Mouse (Mus musculus) ES-E14 (cell line): ENCODE data around the gene Zfp398. TPM values are rescaled to one million over a fixed set of nuclear protein-coding genes. Genes with fewer than 3 reads are reported as not detected.

Experiments
- DNase-seq: peaks from one replicate; pipeline ENCODE4 v3.0.0-alpha.2; 2013; ENCODE audit warnings: low read depth, low spot score
- H3K27ac ChIP-seq: 2 replicates; pipeline ENCODE4 v1.5.1; 2012; ENCODE audit warnings: low read depth, mild to moderate bottlenecking, low read length, moderate library complexity, mixed read lengths; ENCODE audit not compliant: poor library complexity, insufficient read depth, severe bottlenecking
- H3K36me3 ChIP-seq: 2 replicates; pipeline ENCODE4 v1.6.1; 2012; ENCODE audit warnings: mild to moderate bottlenecking, low read length, moderate library complexity, mixed read lengths; ENCODE audit not compliant: control insufficient read depth, poor library complexity, insufficient read depth, severe bottlenecking
- H3K4me1 ChIP-seq, 2 experiments: fragments of 150-350 bp in 1 of 2; sonication (generic) in 1 of 2; 2 replicates each; pipeline ENCODE4 v1.6.1; 2012; ENCODE audit warnings: low read length in 2 of 2, mild to moderate bottlenecking in 1 of 2, mixed read lengths in 1 of 2; ENCODE audit not compliant: control insufficient read depth in 2 of 2, insufficient read depth in 2 of 2, poor library complexity in 1 of 2
- H3K4me3 ChIP-seq, 2 experiments: fragments of 150-350 bp in 1 of 2; sonication (generic) in 1 of 2; 2 replicates each; pipeline ENCODE4 v1.5.1; 2012; ENCODE audit warnings: low read length in 2 of 2, low read depth in 1 of 2, mild to moderate bottlenecking in 1 of 2, mixed read lengths in 1 of 2; ENCODE audit not compliant: insufficient read depth in 1 of 2, poor library complexity in 1 of 2, severe bottlenecking in 1 of 2
- H3K9ac ChIP-seq: 2 replicates; pipeline ENCODE4 v1.6.1; 2012; ENCODE audit warnings: low read depth, mild to moderate bottlenecking, low read length, mixed read lengths; ENCODE audit not compliant: poor library complexity, insufficient read depth, severe bottlenecking
- H3K9me3 ChIP-seq: fragments of 150-350 bp; sonication (generic); 2 replicates; pipeline ENCODE4 v1.6.1; 2012; ENCODE audit warnings: low read depth, mild to moderate bottlenecking, low read length; ENCODE audit not compliant: control insufficient read depth, insufficient read depth
- CHD2 ChIP-seq: IDR thresholded peaks from 2 replicates; pipeline ENCODE4 v1.6.1; 2014; ENCODE audit warnings: mild to moderate bottlenecking, low read depth, low read length, inconsistent platforms
- HCFC1 ChIP-seq: IDR thresholded peaks from 2 replicates; pipeline ENCODE4 v1.6.1; 2012; ENCODE audit warnings: low read length, inconsistent platforms, borderline replicate concordance; ENCODE audit not compliant: insufficient read depth
- MAFK ChIP-seq: IDR thresholded peaks from 2 replicates; pipeline ENCODE4 v1.6.1; 2014; ENCODE audit warnings: mild to moderate bottlenecking, low read depth, low read length, inconsistent platforms; ENCODE audit not compliant: insufficient read depth
- ZC3H11A ChIP-seq: IDR thresholded peaks from 2 replicates; pipeline ENCODE4 v1.6.1; 2012; ENCODE audit warnings: low read depth, mild to moderate bottlenecking, inconsistent platforms, low read length, borderline replicate concordance
- ZNF384 ChIP-seq: IDR thresholded peaks from 2 replicates; pipeline ENCODE4 v1.6.1; 2012; ENCODE audit warnings: low read depth, low read length, inconsistent platforms
- in situ Hi-C, 2 experiments: fragments of 600-800 bp; cut with MboI; formaldehyde crosslinking; loops; one replicate each; pipeline ENCODE4 v1.15.1; 2025; ENCODE audit warnings: low sequenced_read_pairs in 2 of 2, inconsistent platforms in 1 of 2; ENCODE audit not compliant: unreplicated experiment in 2 of 2
- total RNA-seq: library from RNA; depleted of rRNA; stranded (reverse); fragments of 300-350 nt; gene quantifications from 2 replicates; pipeline ENCODE4 v1.2.3, GENCODE M21; 2012

Gene Zfp398
- total RNA-seq, 1 experiment, result 3.8 TPM

DNA sequence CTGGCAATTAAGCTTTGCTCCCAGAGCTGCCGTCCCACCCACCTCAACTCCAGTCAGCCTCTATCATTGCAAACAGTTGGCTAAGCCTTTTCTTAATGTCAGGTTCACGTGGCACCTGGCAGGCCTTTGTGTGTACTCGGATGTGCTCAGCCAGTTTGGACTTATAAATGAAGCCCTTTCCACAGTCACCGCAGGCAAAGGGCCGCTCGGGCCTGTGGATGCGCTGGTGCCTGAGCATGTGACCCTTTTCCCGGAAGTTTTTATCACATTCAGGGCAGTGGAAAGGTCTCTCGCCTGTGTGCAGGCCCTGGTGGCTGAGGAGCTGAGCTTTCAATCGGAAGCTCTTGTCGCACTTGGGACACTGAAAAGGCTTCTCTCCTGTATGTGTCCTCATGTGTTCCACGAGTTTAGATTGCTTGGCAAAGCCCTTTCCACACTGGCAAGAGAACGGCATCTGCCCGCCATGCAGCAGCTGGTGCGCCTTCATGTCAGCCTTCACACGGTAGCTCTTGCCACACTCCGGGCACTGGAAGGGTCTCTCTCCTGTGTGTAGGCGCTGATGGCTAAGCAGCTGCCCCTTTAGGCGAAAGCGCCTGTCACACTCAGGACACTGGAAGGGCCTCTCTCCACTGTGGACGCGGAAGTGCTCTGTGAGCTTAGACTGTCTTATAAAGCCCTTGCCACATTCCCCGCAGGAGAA lies 15.7 kb upstream of the Zfp398 start:
- Histone ChIP-seq H3K27ac (no peak overlapping the region), H3K4me3 (peak overlapping the region; percentile 14 to 40; a peak in 3 of 4 replicates), H3K4me1 (peaks cover 5 to 23% of the 10 kb centered on the region in 2 experiments), H3K9me3 (no peaks in the 10 kb centered on the region), H3K36me3 (no peaks in the 10 kb centered on the region), H3K9ac (peak overlapping the region; percentile 65)
- DNase-seq, result peak; percentile 31
- in situ Hi-C loops, result no loop called here
- TF ChIP-seq CHD2 (no peak), HCFC1 (no peak), MAFK (no peak), ZC3H11A (no peak), ZNF384 (no peak)

DNA sequence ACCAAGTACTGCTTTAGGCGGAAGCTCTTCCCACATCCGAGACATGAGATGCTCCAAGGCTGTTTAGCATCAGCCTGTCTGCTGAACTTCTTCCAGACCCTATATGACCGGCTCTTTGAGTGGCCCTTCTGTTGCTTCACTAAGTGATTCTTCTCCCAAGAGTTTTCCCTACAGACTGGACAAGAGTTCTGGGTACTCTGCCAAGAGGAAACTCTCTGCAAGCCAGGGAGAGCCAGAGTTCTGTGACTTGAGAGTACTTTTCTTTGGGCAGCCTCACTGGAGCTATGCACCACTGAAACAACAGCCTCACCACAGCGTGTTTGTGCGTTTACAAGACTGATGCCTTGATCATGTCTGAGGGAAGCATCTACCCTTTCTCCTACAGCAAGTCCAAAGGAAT lies 14.2 kb upstream of the Zfp398 start:
- Histone ChIP-seq H3K9me3 (no peaks in the 10 kb centered on the region), H3K36me3 (no peaks in the 10 kb centered on the region), H3K4me3 (no peak overlapping the region), H3K4me1 (peaks cover 6 to 22% of the 10 kb centered on the region in 2 experiments), H3K27ac (no peak overlapping the region), H3K9ac (no peak overlapping the region)
- no peak for DNase-seq
- TF ChIP-seq ZNF384 (no peak), ZC3H11A (no peak), CHD2 (no peak), HCFC1 (no peak), MAFK (no peak)
- in situ Hi-C loops, result no loop called here

DNA sequence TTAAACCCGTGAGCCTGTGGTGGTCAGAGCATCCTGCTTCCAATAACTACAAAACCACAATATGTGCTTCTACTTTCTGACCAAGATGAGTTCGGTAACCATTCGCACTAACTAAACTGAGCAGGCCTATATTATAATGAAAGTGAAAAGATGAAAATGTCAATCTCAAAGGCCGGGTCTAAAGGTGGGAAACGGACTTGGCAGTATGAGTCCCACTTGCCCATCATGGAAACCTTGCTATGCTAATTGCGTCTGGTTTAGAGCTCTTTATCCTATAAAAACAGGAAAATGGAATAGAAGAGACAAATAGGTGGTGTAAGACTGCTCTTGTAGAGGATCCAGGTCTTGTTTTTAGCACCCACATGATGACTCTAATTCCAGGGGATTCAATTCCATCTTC lies 13.7 kb upstream of the Zfp398 start:
- in situ Hi-C loops, result no loop called here
- Histone ChIP-seq H3K4me1 (peaks cover 6 to 22% of the 10 kb centered on the region in 2 experiments), H3K4me3 (no peak overlapping the region), H3K9ac (no peak overlapping the region), H3K9me3 (no peaks in the 10 kb centered on the region), H3K36me3 (no peaks in the 10 kb centered on the region), H3K27ac (no peak overlapping the region)
- TF ChIP-seq ZC3H11A, result no peak
- no peak for TF ChIP-seq CHD2
- no peak for TF ChIP-seq HCFC1
- TF ChIP-seq MAFK, result no peak
- no peak for TF ChIP-seq ZNF384
- no peak for DNase-seq

DNA sequence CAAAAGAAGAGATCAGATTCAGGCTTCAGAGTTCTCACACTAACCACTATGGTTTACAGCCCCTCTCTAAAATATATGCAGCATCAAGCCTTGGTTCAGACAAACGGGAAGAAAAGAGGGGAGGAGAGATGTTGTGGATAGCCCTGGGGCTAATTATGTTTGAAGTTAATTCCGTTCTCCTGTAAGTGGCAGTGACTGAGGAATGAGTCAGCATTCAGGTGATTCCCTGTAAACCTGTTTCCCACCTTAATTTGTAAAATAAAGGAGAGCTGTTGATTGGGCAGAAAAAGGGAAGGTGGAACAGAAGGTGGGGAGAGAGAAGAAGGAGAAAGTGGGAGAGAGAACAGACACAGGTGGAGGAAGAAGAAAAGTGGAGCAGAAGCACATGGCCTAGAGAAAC lies 11.2 kb upstream of the Zfp398 start:
- no peak for DNase-seq
- no peaks in the 10 kb centered on the region for H3K36me3 ChIP-seq
- no peaks in the 10 kb centered on the region for H3K9me3 ChIP-seq
- no peak overlapping the region for H3K27ac ChIP-seq
- in situ Hi-C loops, result no loop called here
- peaks cover 6 to 22% of the 10 kb centered on the region in 2 experiments for H3K4me1 ChIP-seq
- H3K9ac ChIP-seq, result 0 out of 2 replicates have a peak overlapping the region, but pooled peaks have one; percentile 27
- H3K4me3 ChIP-seq, result peak overlapping the region in 1 of 2 experiments; percentile 32; a peak in 2 of 4 replicates
- peak; percentile 83 for TF ChIP-seq MAFK
- TF ChIP-seq ZNF384, result no peak
